Mouse (Mus musculus): Measurements from ENCODE around the gene Map1lc3b. TPM values are rescaled to one million over a fixed set of nuclear protein-coding genes. Genes with fewer than 3 reads are reported as not detected.

The Map1lc3b gene
- 196 TPM for polyA plus RNA-seq (2021)

DNA sequence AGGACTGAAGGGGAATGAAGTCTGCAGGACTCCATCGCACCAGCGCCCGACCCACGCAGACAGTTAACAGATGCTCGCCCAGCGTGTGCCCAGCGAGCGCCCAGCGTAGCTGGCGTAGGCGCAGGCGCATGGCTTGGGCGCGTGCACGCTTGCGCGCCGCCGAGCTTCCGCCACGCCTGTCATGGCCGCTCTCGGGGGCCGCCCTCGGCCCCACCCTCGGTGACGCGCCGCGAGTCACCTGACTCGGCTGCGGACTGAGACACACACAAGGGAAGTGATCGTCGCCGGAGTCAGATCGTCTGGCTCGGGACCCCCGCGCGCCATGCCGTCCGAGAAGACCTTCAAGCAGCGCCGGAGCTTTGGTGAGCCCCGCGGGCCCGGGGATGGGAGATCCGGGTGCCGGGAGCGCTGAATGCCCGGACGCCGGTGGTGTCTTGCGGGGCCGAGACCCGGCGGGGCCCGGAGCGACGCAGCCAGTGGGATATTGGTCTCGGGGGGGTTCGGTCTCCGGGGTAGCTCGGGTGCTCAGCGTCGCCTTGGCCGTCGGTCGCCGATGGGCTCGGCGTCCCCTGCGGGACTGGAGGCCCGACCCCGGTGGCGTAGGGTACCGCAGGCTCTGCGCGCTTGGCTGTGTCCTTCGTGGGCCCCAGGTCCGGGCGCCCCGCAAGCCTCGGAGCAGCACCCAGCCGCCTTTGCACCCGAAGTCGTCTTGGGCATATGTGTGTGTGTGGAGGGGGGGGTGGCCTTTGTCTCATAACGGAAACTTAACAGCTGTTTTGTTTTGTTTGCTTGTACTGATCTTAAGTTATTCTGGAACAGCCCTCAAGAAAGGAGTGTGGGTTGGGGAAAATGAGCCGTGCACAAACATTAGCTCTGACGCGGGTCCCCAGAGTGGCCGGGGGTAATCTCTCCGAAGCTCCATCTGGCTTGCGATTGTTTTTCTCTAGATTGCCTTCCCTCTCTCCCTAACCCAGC is at the start of gene Map1lc3b:
TSS of gene Map1lc3b (plus strand) at position 159 of the 975 bp plus-strand sequence.
- CTCF ChIA-PET: interaction anchor here (1.0 to 1.7 kb wide), 7 partner anchors 11 to 94 kb away, joined by 3 to 7 read pairs (median 4); no protein-coding TSS in a partner anchor
- DNase-seq (ENCODE audit: low read depth, low spot score) (no peak), ATAC-seq (peak; percentile 49)
- POLR2A ChIA-PET: interaction anchor here (0.7 to 4.1 kb wide), 5 partner anchors 11 to 72 kb away, joined by 3 to 25 read pairs (median 3); partner anchors contain the start of gene Fbxo31
- TF ChIP-seq CTCF (IDR thresholded peaks at IDR 0.05): no peak
- in situ Hi-C loops (cut with MboI; ENCODE audit: low pct_unique_long_range_greater_than_20kb): loop anchor here (5.0 kb wide), 1 partner anchor 43 kb away; no protein-coding TSS in a partner anchor
- H3K27me3 ChIP-seq: no peaks in the 10 kb centered on the region

- POLR2A ChIA-PET: no interaction called here
- H3K27me3 ChIP-seq: peaks cover 10% of the 10 kb centered on the region
- no peak for DNase-seq (ENCODE audit: low read depth, low spot score)
- CTCF ChIA-PET: no interaction called here
- in situ Hi-C loops (cut with MboI; ENCODE audit: low pct_unique_long_range_greater_than_20kb): no loop called here
- TF ChIP-seq CTCF (IDR thresholded peaks at IDR 0.05): no peak
- ATAC-seq: no peak
These were observed 48.3 kb upstream of the Map1lc3b start for GRCm38 (mm10) chr8:121541862-121542261.

GRCm38 (mm10) chr8:121542901-121543300 is 47.3 kb upstream of the Map1lc3b start:
- H3K27me3 ChIP-seq: peaks cover 10% of the 10 kb centered on the region
- CTCF ChIA-PET: no interaction called here
- ATAC-seq (no peak), DNase-seq (ENCODE audit: low read depth, low spot score) (no peak)
- in situ Hi-C loops (cut with MboI; ENCODE audit: low pct_unique_long_range_greater_than_20kb): no loop called here
- TF ChIP-seq CTCF (IDR thresholded peaks at IDR 0.05): no peak
- POLR2A ChIA-PET: no interaction called here

DNA sequence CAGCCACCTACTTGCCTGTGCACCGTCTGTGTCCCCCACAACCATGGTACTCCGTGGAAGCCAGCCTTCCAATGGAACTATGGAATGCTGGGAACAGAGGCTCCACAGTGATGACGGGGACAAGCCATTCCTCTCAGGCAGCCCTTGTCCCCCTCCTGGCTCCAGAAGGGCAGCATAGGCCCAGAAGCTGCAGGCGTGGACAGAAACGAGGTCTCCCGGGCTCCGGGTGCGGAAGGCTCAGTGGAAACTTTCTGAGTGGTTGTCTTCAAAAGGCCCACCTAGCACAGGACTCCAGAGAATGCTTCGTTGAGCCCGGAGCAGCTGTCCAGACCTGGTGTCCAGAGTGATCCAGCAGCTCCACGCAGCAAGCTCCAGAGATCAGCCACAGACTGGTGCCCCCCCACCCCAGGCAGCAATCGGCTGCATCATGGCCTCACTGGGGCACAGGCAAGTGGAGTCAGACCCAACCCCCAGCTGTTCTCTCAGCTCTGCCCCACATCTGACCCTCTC is 45.8 kb upstream of the Map1lc3b start, which contains the start of gene 1700018B08Rik:
TSS of gene 1700018B08Rik (minus strand) at position 45 of the 510 bp plus-strand sequence.
- TF ChIP-seq CTCF (IDR thresholded peaks at IDR 0.05): no peak
- ChIA-PET CTCF (interaction anchor here (1.1 kb wide), 1 partner anchor 9 kb away, joined by 4 read pairs; no protein-coding TSS in a partner anchor), POLR2A (no interaction called here)
- H3K27me3 ChIP-seq: peaks cover 10% of the 10 kb centered on the region
- in situ Hi-C loops (cut with MboI; ENCODE audit: low pct_unique_long_range_greater_than_20kb): no loop called here
- ATAC-seq (no peak), DNase-seq (ENCODE audit: low read depth, low spot score) (no peak)

DNA sequence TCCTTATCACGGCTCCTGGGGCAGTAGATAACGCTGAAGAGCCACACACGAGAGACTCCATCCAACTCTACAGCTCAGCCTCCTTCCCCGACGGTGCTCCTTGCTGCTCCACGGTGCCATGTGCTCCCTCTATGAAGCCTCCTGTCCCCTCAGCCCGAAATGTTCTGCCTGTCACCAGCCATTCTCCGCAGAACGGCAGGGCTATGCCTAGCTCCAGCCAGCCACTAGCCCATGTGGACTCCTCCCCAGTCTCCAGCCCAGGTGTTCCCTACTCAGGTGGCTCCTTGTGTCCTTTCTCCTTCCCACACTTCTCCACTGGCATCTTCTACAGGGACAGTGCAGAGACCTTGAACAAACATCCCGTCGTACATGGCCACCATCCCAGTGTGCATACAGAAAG is 45.2 kb upstream of the Map1lc3b start:
- in situ Hi-C loops (cut with MboI; ENCODE audit: low pct_unique_long_range_greater_than_20kb): loop anchor here (5.0 kb wide), 2 partner anchors 47 to 132 kb away; partner anchors contain the start of gene Map1lc3b
- ChIA-PET CTCF (no interaction called here), POLR2A (interaction anchor here (1.0 kb wide), 1 partner anchor 46 kb away, joined by 3 read pairs; no protein-coding TSS in a partner anchor)
- DNase-seq (ENCODE audit: low read depth, low spot score): no peak
- ATAC-seq: no peak
- TF ChIP-seq CTCF (IDR thresholded peaks at IDR 0.05): no peak
- peaks cover 10% of the 10 kb centered on the region for H3K27me3 ChIP-seq

- in situ Hi-C loops (cut with MboI; ENCODE audit: low pct_unique_long_range_greater_than_20kb): loop anchor here (5.0 kb wide), 2 partner anchors 45 to 130 kb away; partner anchors contain the start of gene Map1lc3b
- ChIA-PET CTCF (interaction anchor here (0.8 to 4.1 kb wide), 11 partner anchors 13 to 138 kb away, joined by 3 to 27 read pairs (median 4); partner anchors contain the start of gene Fbxo31), POLR2A (interaction anchor here (1.1 kb wide), 1 partner anchor 43 kb away, joined by 3 read pairs; the partner anchor contains the start of gene Map1lc3b)
- DNase-seq (ENCODE audit: low read depth, low spot score): no peak
- no peak for ATAC-seq
- peaks cover 10% of the 10 kb centered on the region for H3K27me3 ChIP-seq
- TF ChIP-seq CTCF (IDR thresholded peaks at IDR 0.05): no peak
These were observed 43.0 kb upstream of the Map1lc3b start for GRCm38 (mm10) chr8:121547132-121547531.

- TF ChIP-seq CTCF (IDR thresholded peaks at IDR 0.05): no peak
- ATAC-seq: no peak
- in situ Hi-C loops (cut with MboI; ENCODE audit: low pct_unique_long_range_greater_than_20kb): no loop called here
- ChIA-PET CTCF (interaction anchor here (4.1 kb wide), 1 partner anchor 29 kb away, joined by 27 read pairs; the partner anchor contains the start of gene Fbxo31), POLR2A (interaction anchor here (1.5 kb wide), 1 partner anchor 40 kb away, joined by 6 read pairs; the partner anchor contains the start of gene Map1lc3b)
- DNase-seq (ENCODE audit: low read depth, low spot score): no peak
- peaks cover under 1% of the 10 kb centered on the region for H3K27me3 ChIP-seq
These were observed 40.1 kb upstream of the Map1lc3b start for GRCm38 (mm10) chr8:121550056-121550455.

DNA sequence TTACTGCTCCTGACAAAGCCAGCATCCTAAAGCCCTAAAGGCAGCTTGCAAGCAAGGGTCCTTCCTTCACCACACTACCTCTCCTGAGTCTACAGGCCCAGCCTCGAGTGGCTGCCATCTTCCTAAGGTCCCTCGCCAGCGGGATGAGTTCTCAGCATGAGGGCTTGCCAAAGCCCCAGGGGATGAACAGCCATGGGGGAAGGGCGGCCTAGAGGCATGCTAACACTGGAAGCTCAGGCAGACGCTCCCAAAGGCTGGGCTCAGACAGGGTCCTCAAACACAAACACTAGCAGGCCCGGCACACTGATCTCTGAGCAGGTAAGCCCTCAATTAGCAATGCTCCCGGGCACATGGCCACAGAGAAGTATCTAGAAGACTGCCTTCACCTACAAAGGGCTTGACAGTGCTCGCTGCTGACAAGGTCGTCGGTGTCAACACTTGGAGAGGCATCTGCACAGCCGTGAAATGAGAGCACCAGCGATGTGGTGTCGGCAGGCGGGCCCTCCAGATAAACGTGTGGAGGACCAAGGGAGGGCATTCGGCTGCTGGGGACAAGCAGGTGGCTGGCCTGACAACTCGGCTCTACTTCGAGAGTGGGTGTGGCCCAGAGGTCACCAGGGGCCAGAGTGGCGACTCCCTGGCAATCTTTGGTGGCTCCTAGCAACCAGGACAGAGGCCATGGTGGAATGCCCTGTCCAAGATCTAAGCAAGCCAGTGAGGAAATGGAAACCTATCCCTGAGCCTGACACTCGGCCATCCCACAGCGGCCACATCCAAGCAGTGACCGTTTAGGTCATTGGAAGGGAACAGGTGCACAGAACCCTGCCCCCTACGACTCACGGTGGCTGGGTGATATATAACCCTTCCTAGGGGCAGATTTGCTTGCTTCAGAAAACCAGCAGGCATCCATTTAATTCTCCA is 38.8 kb upstream of the Map1lc3b start:
- TF ChIP-seq CTCF (IDR thresholded peaks at IDR 0.05): no peak
- in situ Hi-C loops (cut with MboI; ENCODE audit: low pct_unique_long_range_greater_than_20kb): no loop called here
- ChIA-PET CTCF (interaction anchor here (4.1 kb wide), 1 partner anchor 28 kb away, joined by 27 read pairs; the partner anchor contains the start of gene Fbxo31), POLR2A (interaction anchor here (1.5 kb wide), 1 partner anchor 39 kb away, joined by 6 read pairs; the partner anchor contains the start of gene Map1lc3b)
- no peaks in the 10 kb centered on the region for H3K27me3 ChIP-seq
- DNase-seq (ENCODE audit: low read depth, low spot score) (no peak), ATAC-seq (no peak)

DNA sequence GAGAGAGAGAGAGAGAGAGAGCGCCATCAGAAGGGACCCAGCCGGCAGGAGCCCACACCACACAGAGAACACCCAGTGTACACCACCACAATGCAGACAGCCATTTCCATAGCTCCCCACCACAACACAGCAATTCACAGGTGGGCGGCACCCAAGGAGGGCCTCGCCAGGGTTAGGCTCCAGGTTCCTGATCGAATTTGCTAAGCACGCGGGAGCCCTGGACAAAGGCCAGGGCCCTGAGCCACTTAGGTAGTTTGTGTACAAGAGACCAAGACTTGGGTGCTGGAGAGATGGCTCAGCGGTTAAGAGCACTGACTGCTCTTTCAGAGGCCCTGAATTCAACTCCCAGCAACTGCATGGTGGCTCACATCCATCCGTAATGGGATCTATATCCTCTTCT is 37.7 kb upstream of the Map1lc3b start:
- TF ChIP-seq CTCF (IDR thresholded peaks at IDR 0.05): no peak
- POLR2A ChIA-PET: no interaction called here
- no peaks in the 10 kb centered on the region for H3K27me3 ChIP-seq
- in situ Hi-C loops (cut with MboI; ENCODE audit: low pct_unique_long_range_greater_than_20kb): no loop called here
- ATAC-seq: no peak
- DNase-seq (ENCODE audit: low read depth, low spot score): no peak
- CTCF ChIA-PET: no interaction called here
